Mouse (Mus musculus): ENCODE measurements around the gene Adgrl4.

DNA sequence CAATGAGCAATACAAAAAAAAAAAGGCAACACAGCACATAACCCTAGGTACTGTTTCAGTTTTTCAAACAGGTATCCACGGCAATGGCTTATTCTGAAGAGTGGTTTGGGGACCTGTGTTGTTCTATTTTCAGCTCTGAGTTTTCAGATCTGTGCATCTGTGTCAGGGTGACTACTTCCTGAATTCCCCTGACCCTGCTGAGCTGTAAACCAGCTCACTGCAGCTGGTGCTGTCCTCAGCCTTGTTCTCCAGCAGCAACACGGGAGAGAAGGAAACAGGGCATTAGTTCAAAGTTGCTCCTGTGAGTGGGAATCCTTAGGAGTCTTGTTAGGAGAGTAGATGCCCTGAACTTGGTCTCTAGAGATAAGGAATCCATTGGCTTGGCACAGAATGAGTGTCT lies 119.4 kb downstream of the Adgrl4 start:
- no peak for TF ChIP-seq POLR2A (IDR thresholded peaks at IDR 0.05; ENCODE audit: low read depth, low read length)
- TF ChIP-seq CTCF (IDR thresholded peaks at IDR 0.05; ENCODE audit: extremely low read depth, insufficient read depth, insufficient read length, insufficient replicate concordance): no peak

Measured in spleen, adult 2 months (tissue).